Mouse (Mus musculus): ENCODE measurements around the gene Duox1. TPM values are rescaled to one million over a fixed set of nuclear protein-coding genes. Genes with fewer than 3 reads are reported as not detected.

The Duox1 gene
- not detected in 2 replicates for polyA plus RNA-seq (2012; rRNA removed)

GRCm38 (mm10) chr2:122315372-122315771, at the start of gene Duox1:
Gene Duox1, plus strand, starts transcription at chr2:122315672.

GRCm38 (mm10) chr2:122298096-122298499, 17.4 kb upstream of the Duox1 start, which contains the start of gene Duox2:
Gene Duox2, minus strand, starts transcription at chr2:122298449.

DNA sequence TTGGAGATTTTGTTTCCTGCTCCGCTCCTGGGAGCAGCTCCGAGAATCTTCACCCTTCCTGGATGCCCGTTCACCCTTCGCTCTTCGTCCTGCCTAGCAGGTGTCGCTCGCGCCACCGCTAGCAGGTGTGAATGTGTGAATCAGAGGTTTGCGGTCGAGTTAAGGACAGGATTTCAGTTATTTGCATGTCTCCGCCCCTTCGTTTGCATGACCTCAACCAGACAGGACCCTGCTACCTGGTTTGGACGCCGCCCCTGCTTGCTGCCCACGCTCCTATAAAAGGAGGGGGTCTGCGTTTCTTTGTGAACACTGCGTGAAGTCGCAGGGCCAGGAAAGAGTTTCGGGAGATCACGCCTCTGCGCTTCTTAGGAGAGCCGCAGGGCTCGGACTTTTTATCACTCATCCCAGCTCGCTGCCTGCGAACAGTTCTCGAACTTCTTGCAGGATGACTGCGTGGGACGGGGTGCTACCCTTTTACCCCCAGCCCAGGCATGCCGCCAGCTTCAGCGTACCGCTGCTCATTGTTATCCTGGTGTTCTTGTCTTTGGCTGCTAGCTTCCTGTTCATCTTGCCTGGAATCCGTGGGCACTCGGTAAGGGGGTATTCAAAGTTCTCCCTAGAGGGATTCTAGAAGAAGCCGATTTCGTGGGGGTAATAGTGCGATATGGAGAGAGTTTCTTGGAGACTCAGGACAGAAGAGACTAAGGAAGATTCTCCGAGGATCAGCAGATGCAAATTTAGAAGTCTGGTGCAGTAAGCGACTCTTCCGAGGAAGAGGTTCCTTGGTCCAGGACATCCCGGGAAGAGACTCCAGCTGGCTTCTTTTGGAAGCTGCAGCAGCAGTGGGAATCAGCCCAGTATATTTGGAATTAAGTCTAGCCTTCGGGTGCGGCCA, 16.6 kb upstream of the Duox1 start, which contains the start of gene Duoxa2:
Gene Duoxa2 (plus strand): TSS at position 305 of the 895 bp plus-strand sequence.

DNA sequence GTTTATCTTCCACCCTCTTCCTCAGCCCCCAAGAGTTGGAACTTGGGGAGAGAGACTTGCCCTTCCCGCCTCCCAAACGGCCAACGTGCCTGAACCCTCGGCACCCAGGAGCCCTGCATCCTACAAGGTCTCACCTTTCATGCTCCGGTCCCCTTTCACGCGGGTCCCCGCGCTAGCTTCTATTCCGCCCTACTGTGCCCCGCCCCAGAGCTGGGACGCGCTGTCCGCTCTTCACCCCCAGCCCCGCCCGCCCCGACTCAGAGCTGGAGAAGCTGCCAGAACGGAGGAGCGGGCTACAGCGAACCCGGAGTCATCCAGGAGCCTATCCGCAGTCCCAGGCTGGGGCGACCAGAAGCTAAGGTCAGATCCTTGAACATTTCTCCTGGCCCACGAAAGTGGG, 1.9 kb upstream of the Duox1 start, which contains the start of gene Duoxa1:
Gene Duoxa1 (minus strand): TSS at position 195 of the 400 bp plus-strand sequence.

DNA sequence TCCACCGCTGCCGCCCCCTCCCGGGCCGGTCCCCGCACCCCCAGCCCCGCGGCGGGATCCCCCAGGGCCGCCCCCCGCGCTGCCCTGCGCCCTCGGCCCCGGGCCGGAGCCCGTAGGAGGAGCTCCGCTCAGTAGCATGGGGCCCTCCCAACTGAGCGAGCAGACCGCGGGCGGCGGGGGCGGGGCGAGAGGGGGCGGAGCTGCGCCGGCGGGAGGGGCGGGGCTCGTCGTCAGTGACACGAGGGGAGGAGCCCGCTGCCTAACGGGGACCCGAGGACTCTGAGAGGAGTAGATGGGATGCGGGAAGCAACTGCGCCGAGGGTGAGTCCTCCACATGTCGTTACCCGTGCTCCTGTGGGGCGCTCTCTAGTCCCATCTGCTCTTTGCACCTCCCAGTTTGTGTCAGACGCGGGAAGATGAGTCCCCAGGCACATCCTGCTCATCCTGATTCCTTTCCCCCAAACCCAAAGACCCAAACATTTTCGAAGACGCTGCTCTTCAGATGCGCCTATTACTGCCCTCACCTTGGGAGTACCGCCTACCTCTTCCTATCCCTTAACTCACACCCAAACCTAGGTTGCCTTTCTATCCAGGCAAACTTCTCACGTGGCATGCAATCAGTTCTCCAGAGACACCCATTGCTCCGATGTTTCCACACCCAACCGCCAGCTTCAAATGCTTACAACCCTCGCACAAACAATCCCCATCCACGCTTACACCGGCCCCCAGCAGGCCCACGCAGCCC, 53.7 kb downstream of the Duox1 start, which contains the start of gene Shf:
Gene Shf (minus strand): TSS at position 168 of the 745 bp plus-strand sequence.

Other genes starting within 250 kb of the Duox1 start
- gene Spg11, start 197.3 kb upstream of the Duox1 start, polyA plus RNA-seq (2012; rRNA removed), result 2.2 and 2.7 TPM in 2 replicates
- gene B2m, start 168.0 kb upstream of the Duox1 start, polyA plus RNA-seq (2012; rRNA removed), result 171 and 189 TPM in 2 replicates
- 0.03 and 0.06 TPM in 2 replicates for gene Trim69, start 155.0 kb upstream of the Duox1 start, polyA plus RNA-seq (2012; rRNA removed)
- 0.05 and 0.06 TPM in 2 replicates for gene Patl2, start 129.5 kb upstream of the Duox1 start, polyA plus RNA-seq (2012; rRNA removed)
- not detected in 2 replicates for gene Terb2, start 129.4 kb upstream of the Duox1 start, polyA plus RNA-seq (2012; rRNA removed)
- 64.0 and 75.9 TPM in 2 replicates for gene Sord, start 80.9 kb upstream of the Duox1 start, polyA plus RNA-seq (2012; rRNA removed)
- not detected in 2 replicates for gene Duox2, start 17.2 kb upstream of the Duox1 start, polyA plus RNA-seq (2012; rRNA removed)
- not detected in 2 replicates for gene Duoxa2, start 16.8 kb upstream of the Duox1 start, polyA plus RNA-seq (2012; rRNA removed)
- 0.05 TPM in 1 of 2 replicates, not detected in the other for gene Duoxa1, start 1.9 kb upstream of the Duox1 start, polyA plus RNA-seq (2012; rRNA removed)
- gene Shf, start 53.5 kb downstream of the Duox1 start, polyA plus RNA-seq (2012; rRNA removed), result 5.5 and 6.2 TPM in 2 replicates
- 0.27 and 0.61 TPM in 2 replicates for gene Slc28a2, start 110.8 kb downstream of the Duox1 start, polyA plus RNA-seq (2012; rRNA removed)
- gene Gm14085, start 169.3 kb downstream of the Duox1 start, polyA plus RNA-seq (2012; rRNA removed), result not detected in 2 replicates